Mouse (Mus musculus) neutrophil, adult 65 days (primary cell): Measurements from ENCODE around the gene Glycam1. TPM values are rescaled to one million over a fixed set of nuclear protein-coding genes. Genes with fewer than 3 reads are reported as not detected.

Experiments
- total RNA-seq: library from RNA; stranded (reverse); gene quantifications from 2 replicates; pipeline ENCODE4 v1.2.4, GENCODE M21; 2023

Glycam1 gene
- not detected in 2 replicates for total RNA-seq

DNA sequence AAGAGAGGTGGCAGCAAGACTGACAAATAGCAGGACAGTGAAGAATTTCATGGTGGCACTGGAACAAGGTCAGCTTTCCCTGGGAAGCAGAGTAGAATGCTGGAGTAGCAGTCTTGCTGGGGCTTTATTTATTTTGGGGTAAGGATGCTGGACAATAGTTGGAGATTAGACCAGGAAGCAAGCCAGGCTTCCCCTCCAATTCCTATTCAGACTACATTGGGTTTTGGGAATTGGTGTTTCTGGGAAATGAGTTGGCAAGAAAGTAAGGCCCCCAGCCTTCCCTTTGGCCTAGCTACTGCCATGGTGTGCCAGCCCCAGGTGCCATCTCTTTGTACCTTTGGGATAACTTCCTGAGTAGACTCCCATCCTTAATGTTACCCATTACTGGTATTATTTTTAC is at the start of gene Glycam1:
Gene Glycam1 (minus strand): TSS at position 101 of the 400 bp plus-strand sequence.

DNA sequence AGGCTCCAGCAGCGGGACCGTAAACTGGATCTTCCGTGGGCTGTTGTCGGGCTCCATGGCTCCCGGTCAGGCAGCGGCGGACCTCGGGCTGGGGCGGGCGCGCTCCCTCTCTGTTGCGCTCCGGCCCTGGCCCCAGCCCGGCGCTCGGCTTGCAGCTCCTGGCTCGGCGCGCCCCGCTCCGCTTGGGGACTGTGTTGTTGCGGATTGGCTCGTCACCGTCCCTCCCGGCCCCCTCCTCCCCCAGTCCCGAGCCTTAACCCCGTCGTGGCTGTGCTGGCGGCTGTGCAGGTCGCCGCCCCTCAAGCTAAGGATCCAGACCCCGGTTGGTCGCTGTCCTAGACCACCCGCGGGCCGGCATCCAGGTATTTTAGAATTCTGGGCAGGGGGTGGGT is 27.1 kb downstream of the Glycam1 start, which contains the start of gene Ppp1r1a:
Gene Ppp1r1a (minus strand): TSS at position 182 of the 392 bp plus-strand sequence.

Other genes starting within 250 kb of the Glycam1 start
- gene Zfp385a, start 225.0 kb downstream of the Glycam1 start, total RNA-seq: 20.5 and 23.0 TPM in 2 replicates
- gene Itga5, start 198.3 kb downstream of the Glycam1 start, total RNA-seq: 35.2 and 40.3 TPM in 2 replicates
- gene Gtsf1, start 134.6 kb downstream of the Glycam1 start, total RNA-seq: 1.1 TPM in 2 replicates
- not detected in 2 replicates for gene Gtsf2, start 116.6 kb downstream of the Glycam1 start, total RNA-seq
- 305 and 385 TPM in 2 replicates for gene Nckap1l, start 111.3 kb downstream of the Glycam1 start, total RNA-seq
- gene Pde1b, start 62.0 kb downstream of the Glycam1 start, total RNA-seq: 78.7 and 129 TPM in 2 replicates
- not detected in 2 replicates for gene Ppp1r1a, start 27.1 kb downstream of the Glycam1 start, total RNA-seq
- not detected in 2 replicates for gene Mucl1, start 190.4 kb upstream of the Glycam1 start, total RNA-seq